Mouse (Mus musculus) lung, postnatal 25 days (tissue): ENCODE measurements around the gene Slc2a5.

Source experiments
- DNase-seq: peaks from one replicate; pipeline ENCODE4 v3.0.0; 2022; ENCODE audit warnings: low spot score

Slc2a5 gene

GRCm38 (mm10) chr4:150144242-150144641 is 25.2 kb downstream of the Slc2a5 start:
- DNase-seq = no peak

- no peak for DNase-seq
Measured at GRCm38 (mm10) chr4:150146286-150146685, 27.2 kb downstream of the Slc2a5 start.

GRCm38 (mm10) chr4:150151045-150151444 is 32.0 kb downstream of the Slc2a5 start:
- DNase-seq = no peak

GRCm38 (mm10) chr4:150152483-150152882 is 33.4 kb downstream of the Slc2a5 start:
- no peak for DNase-seq

DNA sequence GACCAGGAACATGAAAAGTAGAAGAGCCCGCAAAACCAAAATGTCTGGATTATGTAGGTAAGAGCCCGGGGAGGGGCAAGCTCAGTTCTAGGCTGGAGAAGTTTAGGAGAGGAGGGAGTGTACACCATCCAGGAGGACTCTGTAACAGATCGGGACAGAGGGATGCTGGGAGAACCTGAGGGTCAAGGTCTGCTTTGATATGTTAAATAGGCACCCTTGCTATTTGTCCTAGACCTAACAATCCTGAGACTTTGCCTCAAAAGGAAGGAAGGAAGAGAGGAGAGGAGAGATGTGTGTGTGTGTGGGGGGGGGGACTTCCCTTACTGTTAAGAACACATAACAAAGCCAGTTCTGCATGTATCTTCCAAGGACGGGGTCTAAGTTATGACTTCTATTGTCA is 36.2 kb downstream of the Slc2a5 start:
- DNase-seq = no peak

GRCm38 (mm10) chr4:150155731-150156130 is 36.6 kb downstream of the Slc2a5 start:
- DNase-seq = no peak

DNA sequence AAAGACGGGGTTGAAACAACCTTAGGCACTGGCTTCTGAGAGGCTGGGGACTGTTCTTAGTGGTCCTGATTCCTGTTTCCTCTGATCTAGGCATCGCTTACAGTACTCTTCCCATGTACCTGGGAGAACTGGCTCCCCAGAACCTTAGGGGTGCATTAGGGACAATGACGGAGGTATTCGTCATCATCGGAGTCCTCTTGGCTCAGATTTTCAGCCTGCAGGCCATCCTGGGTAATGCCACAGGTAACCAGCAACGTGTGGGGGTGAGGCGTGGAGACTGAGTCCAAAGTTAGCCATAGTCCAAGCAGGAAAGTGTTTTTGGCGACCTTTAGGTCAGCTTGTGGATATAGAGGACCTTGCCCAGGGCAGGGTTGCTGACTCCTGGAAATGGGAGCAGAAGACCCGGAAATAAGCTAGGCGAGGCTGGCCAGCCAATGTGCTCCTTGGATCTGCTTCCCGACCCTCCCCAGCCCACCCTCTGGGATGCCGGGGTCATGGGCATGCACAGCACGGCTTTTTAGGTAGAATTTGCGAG is 38.3 kb downstream of the Slc2a5 start:
- no peak for DNase-seq

DNA sequence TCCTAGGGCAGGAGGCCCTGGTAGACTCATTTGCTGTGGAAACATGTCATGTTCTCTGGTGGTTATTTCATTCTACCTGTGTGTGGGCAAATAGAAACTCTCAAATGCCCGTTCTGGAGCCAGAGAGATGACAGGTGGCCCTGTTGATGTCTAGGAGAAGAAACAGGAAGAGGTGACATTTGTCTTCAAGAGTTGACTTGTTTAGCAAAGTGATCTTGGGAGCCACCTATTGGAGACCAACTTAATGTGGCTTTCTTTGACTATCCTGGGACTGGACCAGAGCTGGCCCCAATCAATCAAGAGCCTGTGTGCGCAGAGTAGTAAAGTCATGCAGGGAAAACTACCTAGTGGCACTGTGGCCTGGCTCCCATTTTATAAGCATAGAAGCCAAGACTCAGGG is 40.4 kb downstream of the Slc2a5 start:
- DNase-seq = no peak

DNA sequence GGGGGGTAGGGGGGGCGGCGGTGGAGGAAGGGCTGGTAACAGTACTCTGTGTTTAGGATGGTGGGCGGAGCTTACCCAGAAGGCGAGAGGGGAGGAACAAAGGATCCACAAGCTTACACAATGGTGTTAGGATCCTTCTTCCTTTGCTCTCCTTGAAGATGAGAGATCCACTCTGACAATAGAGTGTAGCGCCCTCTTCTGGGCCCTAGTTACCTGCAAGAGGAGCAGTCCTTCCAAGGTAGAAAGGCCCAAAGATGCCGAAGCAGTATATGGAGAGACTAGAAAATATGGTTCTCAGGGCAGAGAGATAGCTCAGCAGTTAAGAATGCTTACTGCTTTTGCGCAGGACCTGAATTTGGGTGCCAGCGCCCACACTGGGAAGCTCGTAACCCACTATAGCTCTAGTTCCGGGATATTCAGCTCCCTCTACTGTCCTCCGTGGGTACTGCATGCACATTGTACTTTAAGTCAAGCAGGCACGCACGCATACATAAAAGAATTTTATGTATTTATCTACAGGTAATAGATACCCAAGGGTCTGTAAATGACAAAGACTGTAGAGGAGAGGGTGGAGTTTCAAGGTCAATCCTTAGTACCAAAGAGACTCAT is 43.6 kb downstream of the Slc2a5 start:
- no peak for DNase-seq

DNA sequence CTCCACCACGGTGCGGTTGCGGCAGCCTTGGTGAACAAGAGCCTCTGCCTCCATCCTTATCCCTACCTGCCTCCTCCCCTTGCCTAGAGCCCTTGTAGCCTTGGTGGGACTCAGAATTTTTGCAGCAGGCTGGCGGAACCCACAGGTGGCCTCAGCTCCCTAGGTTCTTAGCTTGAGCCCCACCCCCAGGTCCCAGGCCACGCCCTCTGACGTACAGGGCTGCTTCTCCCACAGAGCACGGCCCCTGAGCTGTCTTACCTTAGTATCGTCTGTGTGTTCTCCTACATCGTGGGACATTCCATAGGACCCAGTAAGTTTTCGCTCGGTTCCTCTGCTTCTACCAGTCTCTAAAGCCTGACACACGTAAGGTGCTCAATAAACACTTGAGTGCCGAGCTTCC is 45.8 kb downstream of the Slc2a5 start:
- no peak for DNase-seq

GRCm38 (mm10) chr4:150168406-150168805 is 49.3 kb downstream of the Slc2a5 start:
- DNase-seq = no peak

GRCm38 (mm10) chr4:150172107-150172506 is 53.0 kb downstream of the Slc2a5 start:
- DNase-seq = no peak

GRCm38 (mm10) chr4:150173281-150173680 is 54.2 kb downstream of the Slc2a5 start:
- DNase-seq = peak; percentile 28

DNA sequence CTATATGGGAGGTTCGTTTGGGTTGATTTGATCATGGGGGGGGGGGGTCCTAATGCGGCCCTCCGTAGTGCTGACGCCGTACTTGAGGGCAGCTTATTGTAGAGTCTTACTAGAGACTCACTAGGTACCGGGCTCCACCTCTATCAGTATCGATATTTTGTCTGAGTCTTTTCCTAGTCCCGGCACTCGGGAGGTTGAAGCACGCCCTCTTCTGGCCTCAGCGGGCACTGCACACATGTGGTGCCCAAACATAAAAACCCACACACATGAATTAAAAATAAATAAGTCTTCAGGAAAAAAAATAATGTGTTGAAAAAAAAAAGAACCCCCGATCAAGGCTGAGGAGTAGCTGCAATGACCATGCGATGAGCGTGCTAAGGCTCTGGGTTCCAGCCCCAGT is 54.9 kb downstream of the Slc2a5 start:
- DNase-seq = no peak

DNA sequence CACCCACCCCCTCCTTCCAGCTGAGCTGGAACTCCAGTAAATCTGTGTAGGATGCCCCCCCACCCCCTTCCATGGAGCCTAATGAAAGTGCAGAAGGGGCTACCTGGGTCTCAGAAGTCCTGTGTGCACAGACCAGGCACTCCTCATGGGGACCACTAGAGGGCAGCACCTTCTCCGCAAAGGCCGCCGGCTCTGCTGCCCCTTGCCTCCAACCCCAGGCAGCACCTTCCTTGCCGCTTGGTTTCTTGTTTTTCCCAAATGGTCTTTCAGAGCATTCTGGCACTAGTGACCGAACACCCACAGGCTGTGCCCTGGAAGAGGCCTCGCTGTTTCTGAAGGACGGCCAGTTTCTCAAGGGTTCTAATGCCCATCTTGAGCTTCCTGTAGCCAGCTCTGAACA is 57.5 kb downstream of the Slc2a5 start:
- DNase-seq = peak; percentile 18

GRCm38 (mm10) chr4:150177122-150177521 is 58.0 kb downstream of the Slc2a5 start:
- DNase-seq = no peak

DNA sequence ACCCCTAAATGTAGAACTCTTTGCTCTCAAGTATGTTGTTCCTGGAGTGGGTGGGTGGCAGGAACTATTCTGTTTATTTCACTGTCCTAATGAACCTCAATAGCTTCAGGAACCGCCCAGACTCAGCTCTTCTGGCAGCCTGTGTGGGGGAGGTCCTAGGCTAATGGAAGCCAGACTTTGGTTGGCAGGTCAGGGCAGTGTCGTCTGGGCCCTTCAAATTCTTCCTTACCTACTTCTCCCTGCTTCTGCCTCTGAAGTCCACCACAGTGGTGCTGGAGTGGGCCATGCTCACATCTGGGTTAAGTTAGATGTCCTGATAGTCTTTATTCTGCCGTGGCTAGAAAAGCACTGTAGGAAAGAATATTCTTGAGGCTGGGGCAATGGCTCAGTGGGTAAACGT is 59.0 kb downstream of the Slc2a5 start:
- DNase-seq = no peak

GRCm38 (mm10) chr4:150181304-150181703 is 62.2 kb downstream of the Slc2a5 start:
- DNase-seq = no peak

DNA sequence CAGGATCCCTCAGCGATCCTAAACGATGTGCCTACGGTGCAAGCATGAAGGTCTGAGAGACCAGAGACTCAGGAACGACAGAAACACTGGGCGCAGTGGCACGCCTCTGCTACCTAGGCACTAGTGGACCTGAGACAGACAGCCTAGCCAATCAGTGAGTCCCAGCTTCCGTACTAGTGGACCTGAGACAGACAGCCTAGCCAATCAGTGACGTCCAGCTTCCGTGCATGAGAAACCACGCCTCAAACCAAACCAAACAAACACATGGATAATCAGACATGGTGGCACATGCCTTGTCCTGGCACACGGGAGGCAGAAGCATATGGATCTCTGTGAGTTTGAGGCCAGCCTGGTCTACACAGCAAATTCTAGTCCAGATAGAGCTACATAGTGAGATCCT is 69.2 kb downstream of the Slc2a5 start:
- DNase-seq = no peak

DNA sequence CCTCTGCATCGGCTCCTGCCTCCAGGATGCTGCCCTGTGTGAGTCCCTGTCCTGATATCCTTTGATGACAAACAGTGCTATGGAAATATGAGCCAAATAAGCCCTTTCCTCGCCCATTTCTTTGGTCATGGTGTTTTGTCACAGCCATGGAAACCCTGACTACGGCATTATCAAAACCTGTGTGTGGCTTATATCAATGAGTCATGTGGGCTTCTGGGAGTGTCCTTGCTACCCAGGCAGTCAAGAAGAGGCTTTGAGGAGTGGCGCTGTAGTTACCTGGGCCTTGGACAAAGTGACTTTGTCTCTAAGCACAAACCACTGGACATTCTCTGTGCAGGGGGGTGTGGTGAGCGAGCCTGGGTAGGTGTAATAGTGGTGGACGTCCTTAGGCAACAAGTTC is 73.1 kb downstream of the Slc2a5 start:
- no peak for DNase-seq
